Mouse (Mus musculus): ENCODE data around the gene Gm21060.
"Not testable (repeated sequence)": the region's sequence is repeated elsewhere in the genome, so short reads cannot be mapped to it uniquely, and the experiment has no call there.

Gm21060 gene

DNA sequence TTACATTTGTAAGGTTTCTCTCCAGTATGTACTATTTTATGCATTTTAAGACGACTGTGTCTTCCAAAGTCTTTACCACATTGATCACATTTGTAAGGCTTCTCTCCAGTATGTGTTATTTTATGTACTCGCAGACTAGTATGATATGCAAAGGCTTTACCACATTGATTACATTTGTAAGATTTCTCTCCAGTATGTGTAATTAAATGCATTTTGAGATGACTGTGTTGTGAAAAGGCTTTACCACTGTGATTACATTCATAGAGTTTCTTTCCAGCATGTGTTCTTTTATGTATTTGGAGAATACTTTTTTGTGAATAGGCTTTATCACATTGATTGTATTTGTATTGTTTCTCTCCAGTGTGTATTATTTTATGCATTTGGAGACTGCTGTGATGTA, at the start of gene Gm21060:
Gene Gm21060 (minus strand): TSS at position 101 of the 400 bp plus-strand sequence.
- no peak for DNase-seq

DNA sequence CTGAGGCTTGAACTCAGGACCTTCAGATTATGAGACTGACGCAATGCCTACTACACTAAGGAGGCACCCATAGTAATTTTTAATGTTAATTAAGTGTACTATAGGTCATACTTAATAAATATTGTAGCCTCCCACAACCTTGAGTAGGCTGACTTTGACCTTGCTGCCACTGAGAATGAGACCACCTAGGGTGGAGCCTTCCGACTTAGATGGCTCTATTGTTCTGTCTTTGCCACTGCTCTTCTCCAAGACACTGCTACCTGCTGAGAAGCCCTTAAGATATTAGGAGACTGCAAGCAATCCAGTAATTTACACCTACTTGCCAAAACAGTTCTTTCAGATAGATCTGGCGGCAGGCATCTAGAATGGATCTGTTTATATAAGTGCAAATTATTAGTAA, 24.0 kb upstream of the Gm21060 start:
- DNase-seq: not testable (repeated sequence)

DNA sequence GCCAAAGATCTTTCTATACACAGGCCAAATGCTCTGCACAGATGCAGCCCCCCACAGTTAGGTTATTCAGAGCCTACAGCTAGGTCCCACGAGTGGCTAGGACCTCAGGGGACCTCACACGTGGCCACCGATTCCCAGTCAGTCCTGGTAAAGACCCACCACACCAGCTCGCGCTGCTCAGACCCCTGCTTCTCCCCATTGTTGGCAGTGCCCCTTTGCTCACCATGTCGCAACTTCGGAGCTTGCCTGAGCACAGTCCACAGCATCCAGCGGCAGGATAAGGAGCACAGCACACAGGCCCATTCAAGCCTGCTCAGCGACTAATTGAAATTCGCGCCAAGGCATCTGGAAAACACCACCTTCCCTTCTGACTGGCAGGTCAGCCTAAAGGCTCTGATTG, 16.3 kb upstream of the Gm21060 start:
- not testable (repeated sequence) for DNase-seq

- DNase-seq: not testable (repeated sequence)
Measured at GRCm38 (mm10) chr19:61312400-61312799, 15.5 kb upstream of the Gm21060 start.

DNA sequence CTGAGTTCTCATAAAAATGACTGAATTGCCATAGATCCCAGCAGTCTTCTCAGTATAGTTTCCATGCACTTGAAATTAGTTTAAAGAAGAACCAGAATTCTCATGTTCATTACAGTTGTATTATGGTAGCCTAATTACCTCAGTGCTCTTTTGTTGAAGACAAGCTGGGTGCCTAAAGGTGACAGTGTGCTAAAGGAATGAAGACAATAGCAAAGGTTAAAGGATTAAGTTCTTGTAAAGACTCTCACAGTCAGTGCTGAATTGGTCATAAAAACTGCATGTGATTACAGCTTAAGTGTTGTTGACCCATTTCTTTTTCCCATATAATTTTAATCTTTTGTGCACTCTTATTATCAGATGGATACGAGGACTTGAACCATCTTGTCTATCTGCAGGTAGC, 11.2 kb upstream of the Gm21060 start:
- DNase-seq: not testable (repeated sequence)

GRCm38 (mm10) chr19:61285033-61285432, 11.8 kb downstream of the Gm21060 start:
- DNase-seq: not testable (repeated sequence)

- no peak for DNase-seq
Measured at GRCm38 (mm10) chr19:61283581-61283980, 13.3 kb downstream of the Gm21060 start.

DNA sequence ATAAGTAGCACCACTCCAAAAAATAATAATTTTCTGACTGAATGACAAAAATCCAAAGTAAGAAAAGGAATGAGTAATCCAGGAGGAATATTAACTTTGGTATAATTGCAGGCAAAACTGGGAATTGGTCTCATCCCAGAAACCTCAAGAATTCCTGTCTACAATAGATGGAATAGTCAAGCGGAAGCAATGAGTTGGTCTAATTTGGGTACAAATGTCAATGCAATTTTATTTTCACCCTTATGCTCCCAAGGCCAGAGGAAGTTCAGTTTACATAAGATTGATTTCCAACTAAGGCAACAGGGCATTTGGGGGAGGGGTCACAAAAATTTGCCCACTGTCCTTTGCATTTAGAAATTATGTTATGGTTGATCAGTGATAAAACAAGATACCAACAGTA, 21.4 kb downstream of the Gm21060 start:
- no peak for DNase-seq

DNA sequence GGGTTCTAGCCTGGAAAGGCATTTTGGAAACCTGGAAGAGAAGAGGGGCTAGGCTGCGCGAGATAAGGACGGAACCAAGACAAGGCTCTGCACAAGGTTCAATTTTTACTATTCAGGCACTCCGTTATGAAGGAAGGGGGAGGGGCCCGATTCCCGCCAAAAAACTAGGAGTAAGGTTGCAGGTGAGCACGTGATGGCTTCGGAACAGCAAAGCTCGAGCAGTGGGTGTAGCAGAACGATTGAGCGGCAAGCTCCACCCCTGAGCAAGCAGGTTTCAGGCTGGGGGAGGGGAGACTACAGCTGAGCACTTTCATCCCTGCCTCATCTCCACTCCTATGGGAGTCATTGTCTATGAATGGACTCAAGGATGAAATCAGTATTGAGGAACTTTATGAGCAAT, 27.7 kb downstream of the Gm21060 start:
- not testable (repeated sequence) for DNase-seq

GRCm38 (mm10) chr19:61267141-61267540, 29.7 kb downstream of the Gm21060 start:
- DNase-seq: no peak

GRCm38 (mm10) chr19:61266651-61267050, 30.2 kb downstream of the Gm21060 start:
- peak; percentile 14 for DNase-seq

- peak; percentile 36 for DNase-seq
Measured at GRCm38 (mm10) chr19:61266246-61266615, 30.6 kb downstream of the Gm21060 start.

DNA sequence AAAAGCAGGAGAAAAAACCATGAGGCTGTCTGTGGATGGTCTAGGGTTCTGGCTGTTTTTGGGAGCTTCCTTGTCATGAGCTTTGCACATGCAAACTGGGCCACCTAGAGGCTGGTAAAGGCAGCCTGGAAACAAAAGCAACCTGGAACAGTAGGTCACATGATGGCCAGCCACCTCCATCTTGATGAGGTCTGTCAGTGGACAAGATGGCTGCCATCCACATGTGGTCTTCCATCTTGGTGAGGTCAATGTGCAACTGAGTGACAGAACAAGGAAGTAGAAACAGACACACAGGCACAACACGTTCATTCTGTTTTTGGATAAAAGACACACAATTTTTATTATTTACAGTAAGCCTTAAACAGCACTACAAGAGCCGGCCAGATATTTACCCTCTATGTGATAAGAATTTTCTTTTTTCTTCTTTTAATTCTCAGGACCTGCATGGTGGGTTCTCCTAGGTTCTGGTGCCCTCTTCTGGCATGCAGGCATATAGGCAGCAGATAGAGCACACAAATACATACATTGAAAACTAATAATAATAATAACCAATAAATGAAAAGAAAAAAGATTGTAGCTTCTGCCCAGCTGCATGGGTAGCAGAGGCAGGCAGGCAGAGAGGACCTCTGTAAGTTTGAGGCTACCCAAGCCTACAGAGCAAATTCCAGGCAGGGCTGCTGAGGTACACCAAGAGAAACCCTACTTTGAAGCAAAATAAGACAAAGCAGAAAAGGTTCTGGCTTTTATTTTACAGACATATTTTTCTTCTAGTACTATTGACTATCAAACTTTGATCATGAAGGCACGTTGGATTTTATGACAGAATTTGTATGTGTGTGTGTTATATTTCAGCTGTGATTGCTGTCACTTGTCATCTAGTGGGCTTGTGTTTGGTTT, 31.3 kb downstream of the Gm21060 start:
- DNase-seq: peak; percentile 76

DNA sequence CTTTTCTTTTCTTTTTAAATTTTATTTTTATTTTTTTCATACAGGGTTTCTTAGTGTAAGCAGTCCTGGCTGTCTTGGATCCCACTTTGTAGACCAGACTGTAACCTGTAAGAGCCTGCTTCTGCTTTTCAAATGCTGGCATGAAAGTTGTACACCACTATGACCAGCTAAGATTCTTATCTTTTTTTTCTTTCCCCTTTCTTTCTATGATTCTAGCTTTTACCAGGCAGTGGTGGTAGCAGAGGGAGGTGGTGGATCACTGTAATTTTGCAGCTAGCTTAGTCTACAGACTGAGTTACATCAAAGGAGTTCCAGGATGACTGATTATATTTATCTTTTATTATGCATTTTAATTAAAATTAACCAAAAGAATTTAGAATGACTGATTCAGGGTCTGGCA, 31.9 kb downstream of the Gm21060 start:
- no peak for DNase-seq

DNA sequence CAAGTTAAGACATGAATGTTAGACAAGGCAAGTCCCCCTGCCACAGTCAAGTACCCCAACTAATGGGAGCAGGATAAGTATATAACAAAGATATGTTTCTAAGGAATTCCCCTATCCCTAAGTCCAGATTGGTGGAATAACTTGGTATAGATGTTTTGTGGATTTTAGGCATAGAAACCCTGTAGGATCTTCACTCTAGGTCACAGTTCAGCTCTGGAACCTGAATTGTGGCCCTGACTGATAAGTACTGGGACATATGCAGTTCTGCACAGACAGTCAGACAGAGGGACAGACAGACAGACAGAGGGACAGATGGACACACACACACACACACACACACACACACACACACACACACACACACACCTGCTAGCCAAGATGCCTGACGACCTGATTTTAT, 32.6 kb downstream of the Gm21060 start:
- no peak for DNase-seq

- DNase-seq: no peak
Measured at GRCm38 (mm10) chr19:61261241-61261640, 35.6 kb downstream of the Gm21060 start.

GRCm38 (mm10) chr19:61257733-61258132, 39.1 kb downstream of the Gm21060 start:
- no peak for DNase-seq

DNA sequence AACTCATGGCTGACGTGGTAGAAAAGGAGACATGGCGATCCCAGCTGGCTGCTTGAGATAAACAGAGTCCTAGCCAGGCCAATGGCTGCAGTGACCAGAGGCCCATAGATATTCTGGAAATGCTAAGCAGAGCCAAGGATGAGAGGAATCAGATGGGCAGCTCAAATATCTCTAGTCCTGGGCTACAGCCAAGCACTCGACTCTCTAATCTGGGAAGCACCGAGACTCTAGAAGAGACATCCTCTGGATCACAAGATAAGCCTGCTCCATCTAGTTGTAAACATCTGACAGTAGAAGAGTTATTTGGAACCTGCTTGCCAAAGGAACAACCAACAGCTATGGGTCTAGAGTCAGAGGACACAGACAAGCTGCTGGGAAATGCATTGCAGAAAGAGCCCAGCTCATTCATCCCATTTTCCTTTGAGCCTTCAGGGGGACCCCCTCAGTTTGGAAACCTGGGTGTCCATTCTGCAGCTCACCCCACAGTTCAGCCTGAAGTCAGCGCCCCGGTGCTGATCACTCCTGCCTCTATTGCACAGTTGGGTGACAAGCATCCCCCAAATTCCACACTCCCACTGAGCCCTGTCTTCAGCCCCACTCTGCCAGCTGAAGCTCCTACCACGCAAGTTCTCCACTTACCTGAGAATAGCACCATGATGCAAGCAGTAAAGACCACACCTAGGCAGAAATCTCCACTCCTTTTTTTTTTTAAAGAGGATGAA, 40.5 kb downstream of the Gm21060 start:
- no peak for DNase-seq

GRCm38 (mm10) chr19:61247334-61247733, 49.5 kb downstream of the Gm21060 start:
- DNase-seq: not testable (repeated sequence)
